Mouse (Mus musculus) limb, embryonic 13.5 days (tissue): ENCODE measurements at regions not wholly inside any gene's neighbourhood (a gene's known extent, or its start where the extent isn't known, plus 50 kb on each side); places are given as distances from the start of the nearest gene placed in this dataset.
A peak's percentile ranks its signal among the peaks of the same experiment; 100 is the strongest.

Experiments
- ATAC-seq: fragments of 200-750 bp; cut with Nextera tagmentation; 2 replicates; pipeline ENCODE4 v1.8.0; 2017; ENCODE audit warnings: low read depth, moderate number of reproducible peaks, moderate TSS enrichment; ENCODE audit not compliant: low FRiP score
- H3K27ac ChIP-seq: fragments of 300-500 bp; sonication (generic); 2 replicates; pipeline ENCODE4 v1.5.1; 2015; ENCODE audit warnings: inconsistent platforms, mild to moderate bottlenecking, moderate library complexity
- H3K27me3 ChIP-seq: fragments of 300-500 bp; sonication (generic); 2 replicates; pipeline ENCODE4 v1.6.1; 2015; ENCODE audit warnings: mild to moderate bottlenecking, inconsistent platforms
- H3K36me3 ChIP-seq: fragments of 300-500 bp; sonication (generic); 2 replicates; pipeline ENCODE4 v1.6.1; 2015; ENCODE audit warnings: inconsistent platforms, mild to moderate bottlenecking, moderate library complexity
- H3K4me1 ChIP-seq: fragments of 300-500 bp; sonication (generic); 2 replicates; pipeline ENCODE4 v1.6.1; 2015; ENCODE audit warnings: inconsistent platforms
- H3K4me2 ChIP-seq: fragments of 300-500 bp; sonication (generic); replicated peaks from 2 replicates; pipeline ENCODE4 v1.6.1; 2015; ENCODE audit warnings: inconsistent platforms, mild to moderate bottlenecking, moderate library complexity
- H3K4me3 ChIP-seq: fragments of 300-500 bp; sonication (generic); 2 replicates; pipeline ENCODE4 v1.5.1; 2015; ENCODE audit warnings: moderate library complexity, mild to moderate bottlenecking, inconsistent platforms
- H3K9ac ChIP-seq: fragments of 300-500 bp; sonication (generic); 2 replicates; pipeline ENCODE4 v1.6.1; 2015; ENCODE audit warnings: mild to moderate bottlenecking, inconsistent platforms
- H3K9me3 ChIP-seq: fragments of 300-500 bp; sonication (generic); 2 replicates; pipeline ENCODE4 v1.6.1; 2016; ENCODE audit warnings: inconsistent platforms
- WGBS: fragments of 180-500 bp; shearing (Covaris S2); methylation state at CpG from one replicate; pipeline ENCODE4 v1.1.7; 2015; 5-methylcytosine and 5-hydroxymethylcytosine counted together

DNA sequence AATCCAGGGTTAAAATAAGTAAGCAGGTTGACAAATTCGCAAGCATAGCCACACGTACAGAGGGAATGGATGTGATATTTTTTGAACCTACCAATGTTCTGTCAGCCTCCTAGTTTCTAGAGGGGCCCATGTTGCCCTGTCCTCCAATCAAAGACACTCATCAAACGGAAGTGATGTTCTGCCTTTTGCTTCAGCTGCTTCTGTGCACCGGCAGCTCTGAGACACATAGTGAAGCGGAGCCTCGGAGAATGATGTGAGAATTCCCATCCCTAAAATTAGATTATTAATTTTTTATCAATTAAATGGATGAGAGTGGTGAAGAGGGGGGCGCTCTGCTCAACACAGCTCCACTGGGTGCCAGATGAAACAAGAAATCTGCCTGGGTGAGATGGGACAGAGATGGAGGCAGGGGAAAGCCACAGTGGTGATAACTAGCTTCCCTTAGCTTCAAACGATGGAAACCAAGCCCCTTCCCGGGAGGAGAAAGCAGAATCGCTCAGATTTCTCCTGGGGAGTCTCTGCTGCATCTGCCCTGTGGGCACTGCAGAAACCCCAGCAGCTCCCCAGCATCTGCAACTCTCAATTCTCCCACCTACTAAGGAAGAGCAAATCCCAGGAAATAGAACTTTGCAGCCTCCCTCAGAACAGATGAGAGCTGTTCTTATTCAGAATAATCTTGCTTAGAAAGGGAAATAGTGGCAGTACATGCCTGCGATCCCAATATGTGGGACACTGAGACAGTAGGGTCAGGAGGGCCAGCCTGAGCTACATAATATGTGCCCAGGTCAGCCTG, 391.7 kb upstream of the Clint1 start:
- Histone ChIP-seq H3K4me1 (peaks cover 20% of the 10 kb centered on the region), H3K27me3 (peaks cover 7% of the 10 kb centered on the region; the same call in 1 of the 2 replicates), H3K36me3 (no peaks in the 10 kb centered on the region), H3K9me3 (no peaks in the 10 kb centered on the region), H3K4me3 (no peak overlapping the region), H3K9ac (no peak overlapping the region), H3K4me2 (no peak overlapping the region), H3K27ac (no peak overlapping the region)
- ATAC-seq: no peak
- WGBS: 80% methylated on average over 11 of the region's 11 CpGs

DNA sequence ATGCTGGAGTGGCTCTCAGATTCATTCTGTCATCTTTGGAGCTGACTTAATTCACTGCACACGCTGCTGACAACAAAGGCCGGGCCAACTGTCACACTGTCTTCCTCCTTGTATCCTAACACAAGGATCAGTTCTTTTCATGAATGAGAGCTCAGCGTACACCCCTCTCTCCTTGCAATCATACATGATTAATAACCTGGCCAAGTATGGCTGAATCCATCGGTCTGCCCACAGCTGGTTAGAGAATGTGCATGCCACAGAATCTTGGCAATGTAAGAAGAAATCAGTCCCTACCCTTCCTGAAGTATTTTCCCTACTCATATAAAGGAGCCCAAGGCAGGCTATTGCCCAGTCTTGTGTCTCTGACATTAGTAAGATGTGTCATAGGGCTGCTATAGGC, 387.4 kb upstream of the Clint1 start:
- Histone ChIP-seq H3K27ac (no peak overlapping the region), H3K4me2 (no peak overlapping the region), H3K4me1 (peaks cover 7% of the 10 kb centered on the region; the same call in 1 of the 2 replicates), H3K9me3 (no peaks in the 10 kb centered on the region), H3K4me3 (no peak overlapping the region), H3K27me3 (no peaks in the 10 kb centered on the region), H3K36me3 (no peaks in the 10 kb centered on the region), H3K9ac (no peak overlapping the region)
- WGBS: 80% methylated on average over 4 of the region's 4 CpGs
- ATAC-seq: no peak

DNA sequence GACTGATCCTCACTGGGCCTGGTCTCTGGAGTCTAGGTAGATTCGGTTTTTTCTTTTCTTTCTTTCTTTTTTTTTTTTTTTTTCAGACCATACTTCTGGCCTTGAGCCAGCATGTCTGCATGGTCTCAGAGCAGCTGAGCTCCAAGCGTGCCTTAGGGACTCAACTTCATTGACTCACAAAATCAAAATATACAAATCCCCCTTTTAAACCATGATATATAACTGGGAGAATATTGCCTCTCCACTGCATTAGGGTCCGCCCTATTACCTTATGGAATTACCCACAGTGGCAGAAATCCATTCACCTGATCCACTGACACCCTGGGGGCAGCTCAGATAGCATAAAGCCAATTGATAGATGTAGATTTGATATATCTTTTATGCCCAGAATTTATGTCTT, 385.5 kb upstream of the Clint1 start:
- 40% methylated on average over 3 of the region's 3 CpGs for WGBS
- ATAC-seq: no peak
- Histone ChIP-seq H3K9me3 (no peaks in the 10 kb centered on the region), H3K27me3 (no peaks in the 10 kb centered on the region), H3K4me1 (peaks cover 7% of the 10 kb centered on the region; the same call in 1 of the 2 replicates), H3K36me3 (no peaks in the 10 kb centered on the region), H3K4me3 (no peak overlapping the region), H3K27ac (no peak overlapping the region), H3K4me2 (no peak overlapping the region), H3K9ac (no peak overlapping the region)

DNA sequence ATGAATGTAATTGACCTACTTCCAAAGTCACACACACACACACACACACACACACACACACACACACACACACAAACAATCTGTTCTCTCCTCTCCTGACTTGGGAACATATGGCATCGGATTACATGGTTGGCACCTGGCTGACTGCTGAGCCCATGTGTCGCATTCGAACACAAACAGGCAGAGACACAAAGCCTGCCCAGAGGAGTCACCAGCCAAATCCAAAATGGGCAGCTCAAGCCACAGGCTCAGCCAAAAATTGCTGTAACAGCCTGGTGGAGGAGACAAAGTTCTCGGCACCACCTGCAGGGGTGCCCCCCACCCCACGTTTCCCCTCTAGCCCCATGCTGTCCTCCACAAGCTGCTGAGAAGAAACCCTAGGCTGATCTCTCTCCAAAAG, 379.7 kb upstream of the Clint1 start:
- Histone ChIP-seq H3K36me3 (no peaks in the 10 kb centered on the region), H3K4me3 (no peak overlapping the region), H3K9me3 (no peaks in the 10 kb centered on the region), H3K4me1 (0 out of 2 replicates have a peak, but pooled peaks cover 3% of the 10 kb centered on the region), H3K4me2 (no peak overlapping the region), H3K27me3 (no peaks in the 10 kb centered on the region), H3K27ac (no peak overlapping the region), H3K9ac (no peak overlapping the region)
- ATAC-seq: no peak
- WGBS: 43% methylated on average over 5 of the region's 5 CpGs

DNA sequence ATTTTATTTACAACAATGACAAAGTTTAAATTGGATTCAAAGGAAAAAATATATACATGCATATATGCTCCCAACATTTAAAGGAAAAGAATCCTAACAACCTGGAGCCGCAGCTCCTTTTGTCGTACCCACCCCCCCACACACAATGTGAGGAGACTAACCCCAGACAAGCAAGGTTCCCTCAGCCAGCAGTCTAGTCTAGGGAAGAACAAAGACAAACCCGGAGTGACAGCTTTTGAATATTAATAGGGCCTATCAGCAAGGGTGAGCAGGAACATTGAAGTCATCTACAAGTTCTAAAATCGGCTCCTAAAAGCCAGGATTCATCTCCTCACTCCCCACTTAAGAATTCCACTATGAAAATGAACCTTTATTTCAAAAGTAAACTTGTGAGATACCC, 374.9 kb upstream of the Clint1 start:
- Histone ChIP-seq H3K9me3 (no peaks in the 10 kb centered on the region), H3K4me3 (no peak overlapping the region), H3K36me3 (no peaks in the 10 kb centered on the region), H3K9ac (no peak overlapping the region), H3K4me2 (no peak overlapping the region), H3K27me3 (no peaks in the 10 kb centered on the region), H3K4me1 (0 out of 2 replicates have a peak, but pooled peaks cover 3% of the 10 kb centered on the region), H3K27ac (no peak overlapping the region)
- ATAC-seq: no peak
- WGBS: 71% methylated on average over 4 of the region's 4 CpGs

DNA sequence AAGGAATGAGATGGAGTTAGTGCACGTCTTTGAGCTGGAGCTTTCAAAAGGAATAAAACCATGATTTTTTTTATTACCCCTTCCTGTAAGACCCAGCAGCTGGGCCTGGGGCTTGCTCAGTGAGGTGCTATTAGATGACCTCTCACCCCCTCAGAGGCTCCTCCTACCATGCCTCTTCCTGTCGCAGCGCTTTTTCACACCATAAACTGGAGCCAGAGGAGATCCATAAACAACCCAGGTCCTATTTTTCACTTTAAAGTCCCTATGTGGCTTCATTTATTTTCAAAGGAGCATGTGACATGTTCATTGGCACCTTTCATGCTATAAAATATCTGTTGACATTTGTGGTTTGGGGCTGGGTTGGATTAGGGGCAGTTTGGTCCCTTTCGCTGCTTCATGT, 365.9 kb upstream of the Clint1 start:
- Histone ChIP-seq H3K27ac (no peak overlapping the region), H3K9me3 (no peaks in the 10 kb centered on the region), H3K4me3 (no peak overlapping the region), H3K27me3 (no peaks in the 10 kb centered on the region), H3K4me2 (no peak overlapping the region), H3K36me3 (no peaks in the 10 kb centered on the region), H3K9ac (no peak overlapping the region), H3K4me1 (peaks cover 26% of the 10 kb centered on the region)
- ATAC-seq: peak; percentile 36; the same call in 1 of the 2 replicates
- 18% methylated on average over 4 of the region's 4 CpGs for WGBS

DNA sequence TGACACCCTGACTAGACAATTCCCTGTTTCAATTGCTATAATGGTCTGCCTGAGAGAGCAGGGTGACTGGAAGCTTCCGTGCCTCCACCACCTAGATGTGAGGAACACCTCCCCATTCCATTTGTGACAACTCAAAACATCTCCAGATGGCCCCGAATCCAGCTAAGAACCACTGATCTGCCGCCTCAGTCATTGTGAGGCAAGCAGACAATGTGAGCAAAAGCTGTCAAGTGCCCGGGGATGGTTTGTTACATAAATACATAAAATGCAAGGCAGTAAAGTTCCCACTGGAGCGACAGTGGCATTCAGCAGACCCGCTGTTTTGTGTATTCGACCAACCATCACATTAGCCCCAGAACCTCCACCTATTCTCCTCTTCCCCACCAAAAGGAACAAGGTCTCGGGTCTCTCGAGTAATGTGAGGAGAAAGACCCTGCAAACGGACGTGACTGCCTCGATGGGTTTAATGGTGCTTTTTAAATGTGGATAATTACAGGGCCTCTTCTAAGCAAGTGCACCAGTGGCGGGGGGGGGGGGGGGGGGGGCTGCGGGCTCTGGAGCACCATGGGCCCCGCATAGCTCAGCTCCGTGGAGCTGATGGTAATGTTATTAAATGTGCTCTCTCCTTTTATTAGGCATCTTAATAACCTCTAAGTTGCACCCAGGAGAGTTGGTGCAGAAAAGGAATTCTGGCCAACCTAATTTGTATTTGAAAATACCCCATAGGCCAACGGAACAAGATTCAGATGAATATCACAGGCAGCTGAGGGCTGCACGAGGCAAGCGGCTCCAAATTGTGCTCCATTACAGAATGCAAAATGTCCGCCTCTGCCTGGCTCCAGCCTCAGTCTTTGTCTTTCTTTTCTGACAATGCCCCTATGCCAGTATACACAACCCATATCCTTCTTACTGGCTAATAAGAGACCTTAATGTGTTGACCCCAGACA, 360.6 kb upstream of the Clint1 start:
- H3K4me1 ChIP-seq: peaks cover 12% of the 10 kb centered on the region
- H3K36me3 ChIP-seq: no peaks in the 10 kb centered on the region
- H3K9ac ChIP-seq: no peak overlapping the region
- H3K27me3 ChIP-seq: no peaks in the 10 kb centered on the region
- peak; percentile 66 for ATAC-seq
- no peak overlapping the region for H3K4me3 ChIP-seq
- no peaks in the 10 kb centered on the region for H3K9me3 ChIP-seq
- peak overlapping the region; percentile 38 for H3K4me2 ChIP-seq
- H3K27ac ChIP-seq: peak overlapping the region; percentile 15; the same call in 1 of the 2 replicates
- 25% methylated on average over 20 of the region's 20 CpGs for WGBS

DNA sequence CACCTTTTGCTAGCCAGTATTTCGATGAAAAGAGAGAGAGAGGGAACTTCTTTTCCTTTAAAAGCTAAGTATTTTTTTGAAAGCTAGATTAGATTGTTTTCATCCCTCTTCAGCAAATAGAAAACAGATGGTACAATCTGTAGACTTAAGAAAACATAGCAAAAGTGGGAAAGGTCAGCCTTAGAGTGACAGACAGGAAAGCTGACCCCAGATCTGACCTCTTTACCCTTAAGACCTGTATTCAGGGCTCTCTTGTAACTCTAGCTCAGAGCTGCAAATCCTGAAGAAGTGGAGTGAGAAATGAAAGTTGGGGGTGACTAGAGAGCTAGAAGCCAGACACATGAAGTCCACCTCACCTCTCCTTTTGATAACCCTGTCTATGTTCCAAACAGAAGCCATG, 356.6 kb upstream of the Clint1 start:
- 10% methylated on average over 1 of the region's 1 CpGs for WGBS
- ATAC-seq: no peak
- Histone ChIP-seq H3K4me3 (no peak overlapping the region), H3K9me3 (no peaks in the 10 kb centered on the region), H3K27ac (no peak overlapping the region), H3K4me1 (peaks cover 12% of the 10 kb centered on the region), H3K27me3 (no peaks in the 10 kb centered on the region), H3K9ac (no peak overlapping the region), H3K4me2 (no peak overlapping the region), H3K36me3 (no peaks in the 10 kb centered on the region)

DNA sequence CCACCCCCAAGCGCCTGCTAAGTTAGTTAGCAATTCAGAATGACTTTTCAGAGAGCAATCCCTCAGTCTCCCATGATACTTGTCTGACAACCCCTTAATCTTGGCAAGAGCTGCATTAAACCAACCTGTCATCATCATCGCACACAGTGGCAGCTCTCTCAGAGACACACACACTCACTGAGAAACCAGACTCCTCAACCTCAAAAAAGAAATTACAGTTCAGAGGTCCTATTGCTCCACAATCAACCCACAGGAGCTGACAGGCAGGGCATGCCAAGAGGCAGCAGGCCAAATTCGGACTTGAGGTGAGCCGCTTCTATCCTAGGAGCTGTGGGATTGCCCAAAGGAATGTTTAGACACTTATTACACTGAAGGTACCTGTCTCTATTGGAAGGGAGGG, 343.3 kb upstream of the Clint1 start:
- H3K9me3 ChIP-seq: peaks cover 5% of the 10 kb centered on the region
- H3K27ac ChIP-seq: no peak overlapping the region
- H3K36me3 ChIP-seq: no peaks in the 10 kb centered on the region
- no peak overlapping the region for H3K4me3 ChIP-seq
- ATAC-seq: no peak
- no peak overlapping the region for H3K9ac ChIP-seq
- WGBS: 38% methylated on average over 4 of the region's 4 CpGs
- H3K4me2 ChIP-seq: no peak overlapping the region
- no peaks in the 10 kb centered on the region for H3K27me3 ChIP-seq
- H3K4me1 ChIP-seq: peaks cover 6% of the 10 kb centered on the region

DNA sequence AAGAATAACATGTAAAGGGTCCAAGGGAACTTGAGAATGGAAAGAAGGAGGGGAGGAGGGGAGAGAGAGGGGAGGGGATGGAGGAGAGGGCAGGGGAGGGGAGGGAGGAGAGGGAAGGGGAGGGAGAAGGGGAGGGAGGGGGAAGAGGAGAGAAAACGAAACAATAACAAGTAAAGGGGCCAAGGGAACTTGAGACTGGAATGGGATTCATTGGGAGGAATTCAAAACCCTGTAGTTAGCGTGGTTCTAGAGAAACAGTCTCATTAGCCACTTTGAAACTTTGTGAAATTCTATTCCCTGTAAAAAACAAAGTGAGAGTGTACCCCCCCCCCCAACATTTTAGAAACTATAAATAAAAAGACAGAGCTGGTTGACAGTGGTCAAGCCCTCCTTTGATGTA, 342.6 kb upstream of the Clint1 start:
- no peaks in the 10 kb centered on the region for H3K36me3 ChIP-seq
- peaks cover 5% of the 10 kb centered on the region for H3K9me3 ChIP-seq
- 38% methylated on average over 2 of the region's 2 CpGs for WGBS
- no peak overlapping the region for H3K4me2 ChIP-seq
- H3K9ac ChIP-seq: no peak overlapping the region
- no peak for ATAC-seq
- H3K27ac ChIP-seq: no peak overlapping the region
- H3K27me3 ChIP-seq: no peaks in the 10 kb centered on the region
- no peak overlapping the region for H3K4me3 ChIP-seq
- H3K4me1 ChIP-seq: peaks cover 14% of the 10 kb centered on the region

DNA sequence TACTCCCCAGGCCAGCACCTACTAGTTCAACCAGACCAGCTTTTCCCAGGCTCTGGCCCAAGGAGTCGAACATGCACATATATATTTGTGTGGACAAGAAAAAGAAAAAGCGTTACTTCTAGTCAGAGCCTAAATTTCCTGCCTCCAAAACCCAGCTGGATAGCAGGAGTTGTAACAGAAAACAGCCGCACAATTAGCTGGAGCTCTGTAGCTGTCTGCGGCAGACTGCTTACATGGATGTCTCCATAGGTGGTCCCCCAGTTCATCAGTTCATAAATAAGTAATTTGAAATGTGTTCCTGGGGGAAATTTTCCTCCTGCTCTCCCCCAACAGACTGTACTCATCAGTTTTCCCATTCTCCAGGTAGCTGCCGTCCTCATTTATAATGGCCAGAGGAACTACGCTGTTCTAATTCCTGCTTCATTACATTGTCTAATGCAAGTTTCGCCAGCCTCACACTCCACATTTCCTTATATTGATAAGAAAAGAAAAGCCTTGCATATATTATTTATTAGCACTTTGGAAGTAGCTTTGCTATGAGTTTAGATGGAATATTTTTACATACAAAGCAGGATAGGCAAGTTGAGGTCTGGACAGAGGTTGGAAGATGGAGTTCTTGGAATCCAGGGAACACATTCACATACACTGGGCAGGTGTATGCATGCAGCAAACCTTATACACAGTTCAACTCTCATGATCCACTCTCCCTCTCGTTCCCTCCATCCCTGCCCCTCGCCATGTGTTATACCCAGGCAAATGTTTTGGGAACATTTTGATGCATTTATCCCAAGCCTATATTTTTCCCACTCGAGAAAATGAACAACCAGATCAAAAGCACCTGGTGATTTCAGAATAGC, 337.2 kb upstream of the Clint1 start:
- WGBS: 21% methylated on average over 10 of the region's 10 CpGs
- ATAC-seq: no peak
- no peak overlapping the region; the same call in 1 of the 2 replicates for H3K27ac ChIP-seq

More for the DNA sequence above, 337.2 kb upstream of the Clint1 start:
- peaks cover 18% of the 10 kb centered on the region for H3K4me1 ChIP-seq
- no peak overlapping the region for H3K4me2 ChIP-seq
- H3K9me3 ChIP-seq: peaks cover 5% of the 10 kb centered on the region
- no peaks in the 10 kb centered on the region for H3K36me3 ChIP-seq
- H3K9ac ChIP-seq: no peak overlapping the region
- no peak overlapping the region for H3K4me3 ChIP-seq
- no peaks in the 10 kb centered on the region for H3K27me3 ChIP-seq
